Mouse (Mus musculus) embryonic facial prominence, embryonic 15.5 days (tissue): ENCODE results near the gene Jmjd7. TPM values are rescaled to one million over a fixed set of nuclear protein-coding genes. Genes with fewer than 3 reads are reported as not detected.
A peak's percentile ranks its signal among the peaks of the same experiment; 100 is the strongest.

ENCODE experiments used
- ATAC-seq: fragments of 200-750 bp; cut with Nextera tagmentation; 2 replicates; pipeline ENCODE4 v1.8.0; 2017; ENCODE audit warnings: low read depth, moderate TSS enrichment; ENCODE audit not compliant: insufficient number of reproducible peaks, low FRiP score, low TSS enrichment
- H3K27ac ChIP-seq: fragments of 300-500 bp; sonication (generic); replicated peaks from 2 replicates; pipeline ENCODE4 v1.5.1; 2015; ENCODE audit warnings: mild to moderate bottlenecking, inconsistent platforms
- H3K27me3 ChIP-seq: fragments of 300-500 bp; sonication (generic); 2 replicates; pipeline ENCODE4 v1.6.1; 2015; ENCODE audit warnings: inconsistent platforms
- H3K36me3 ChIP-seq: fragments of 300-500 bp; sonication (generic); 2 replicates; pipeline ENCODE4 v1.6.1; 2015; ENCODE audit warnings: mild to moderate bottlenecking, inconsistent platforms
- H3K4me1 ChIP-seq: fragments of 300-500 bp; sonication (generic); 2 replicates; pipeline ENCODE4 v1.6.1; 2015; ENCODE audit warnings: inconsistent platforms
- H3K4me2 ChIP-seq: fragments of 300-500 bp; sonication (generic); replicated peaks from 2 replicates; pipeline ENCODE4 v1.6.1; 2015; ENCODE audit warnings: mild to moderate bottlenecking, inconsistent platforms
- H3K4me3 ChIP-seq: fragments of 300-500 bp; sonication (generic); replicated peaks from 2 replicates; pipeline ENCODE4 v1.5.1; 2015; ENCODE audit warnings: mild to moderate bottlenecking, inconsistent platforms
- H3K9ac ChIP-seq: fragments of 300-500 bp; sonication (generic); 2 replicates; pipeline ENCODE4 v1.6.1; 2015; ENCODE audit warnings: inconsistent platforms
- H3K9me3 ChIP-seq: fragments of 300-500 bp; sonication (generic); replicated peaks from 2 replicates; pipeline ENCODE4 v1.6.1; 2016; ENCODE audit warnings: inconsistent platforms
- WGBS: fragments of 180-500 bp; shearing (Covaris S2); methylation state at CpG from one replicate; pipeline ENCODE4 v1.1.7; 2015; 5-methylcytosine and 5-hydroxymethylcytosine counted together
- polyA plus RNA-seq: library from polyadenylated mRNA; unstranded; fragments of >200 nt; fragmentation: Nextera tagmentation; extraction: Ambion mirVana; gene quantifications from 2 replicates; pipeline ENCODE4 v1.2.1, GENCODE M21; 2015

Jmjd7 gene
- polyA plus RNA-seq, 1 experiment from 2014 or later: 20.8 TPM

GRCm38 (mm10) chr2:120044101-120044603 lies 16.9 kb downstream of the Jmjd7 start:
- Histone ChIP-seq H3K4me3 (no peak overlapping the region), H3K27ac (peak overlapping the region; percentile 55; the same call in 1 of the 2 replicates), H3K4me1 (peaks cover 24% of the 10 kb centered on the region), H3K9ac (no peak overlapping the region), H3K9me3 (no peaks in the 10 kb centered on the region), H3K27me3 (no peaks in the 10 kb centered on the region), H3K4me2 (no peak overlapping the region), H3K36me3 (peaks cover 31% of the 10 kb centered on the region)
- peak; percentile 55 for ATAC-seq
- WGBS: 43% methylated on average over 4 of the region's 4 CpGs

DNA sequence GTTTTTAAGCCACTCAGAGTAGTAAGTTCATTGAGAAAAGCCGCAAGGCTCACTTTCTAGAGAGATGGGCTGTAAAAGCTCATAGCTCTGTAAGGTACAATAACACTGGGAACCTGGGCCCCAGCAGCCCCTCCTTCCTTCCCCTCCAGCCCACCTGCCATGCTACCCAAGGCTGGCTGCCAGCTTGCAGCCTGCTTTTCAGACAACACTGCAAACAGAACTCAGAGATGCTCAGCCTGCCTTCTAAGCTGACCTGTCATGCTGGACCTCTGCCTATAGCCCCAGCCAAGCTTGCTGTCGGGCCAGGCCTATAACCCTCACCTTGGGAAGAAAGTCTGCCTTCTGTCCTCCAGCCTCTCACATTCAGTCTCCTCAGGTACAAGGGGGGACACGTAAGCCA lies 17.4 kb downstream of the Jmjd7 start:
- no peaks in the 10 kb centered on the region for H3K27me3 ChIP-seq
- peak overlapping the region; percentile 55; the same call in 1 of the 2 replicates for H3K27ac ChIP-seq
- no peak overlapping the region for H3K4me3 ChIP-seq
- peaks cover 24% of the 10 kb centered on the region for H3K4me1 ChIP-seq
- ATAC-seq: no peak
- no peak overlapping the region for H3K9ac ChIP-seq
- H3K9me3 ChIP-seq: no peaks in the 10 kb centered on the region
- WGBS: 71% methylated on average over 3 of the region's 3 CpGs
- peaks cover 26% of the 10 kb centered on the region for H3K36me3 ChIP-seq
- H3K4me2 ChIP-seq: no peak overlapping the region

DNA sequence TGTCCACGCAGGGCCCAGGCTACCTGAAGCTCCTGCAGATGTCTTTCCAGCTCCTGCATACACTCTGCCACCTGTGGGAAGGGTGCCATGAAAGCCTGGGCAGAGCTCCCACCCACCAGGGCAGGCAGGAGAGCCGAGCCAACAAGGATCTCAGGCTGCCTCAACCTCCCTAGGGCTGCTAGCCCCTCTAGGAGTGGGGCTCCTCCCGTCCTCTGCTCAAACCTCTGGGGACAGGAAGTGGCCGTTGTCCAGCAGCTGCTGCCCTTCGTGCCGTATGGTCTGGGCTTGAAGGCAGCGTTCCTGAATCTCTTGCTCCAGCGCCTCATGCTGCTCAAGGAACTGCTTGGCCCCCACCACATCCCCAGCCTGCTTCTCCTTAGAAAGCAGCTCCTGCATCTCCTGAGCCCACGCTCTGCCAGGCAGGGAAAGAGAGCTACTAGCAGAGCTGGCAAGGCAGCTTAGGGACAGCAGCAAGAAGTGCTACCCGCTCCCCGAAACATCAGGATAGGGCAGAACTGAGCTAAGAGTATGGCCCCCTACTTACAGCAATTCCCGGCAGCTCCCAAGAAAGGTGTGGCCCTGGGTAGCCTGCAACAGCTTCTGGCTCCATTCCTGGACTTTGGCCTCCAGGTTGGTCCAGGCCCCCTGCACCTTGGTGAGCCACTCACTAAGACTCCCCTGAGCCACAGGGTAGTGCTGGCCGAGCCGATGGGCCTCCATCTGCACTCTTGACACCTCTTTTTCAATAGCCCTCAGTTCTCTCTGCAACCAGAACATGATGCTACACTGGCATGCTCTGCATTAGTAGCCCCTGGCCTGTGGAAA lies 19.4 kb downstream of the Jmjd7 start:
- Histone ChIP-seq H3K27ac (no peak overlapping the region), H3K4me2 (no peak overlapping the region), H3K9me3 (no peaks in the 10 kb centered on the region), H3K27me3 (no peaks in the 10 kb centered on the region), H3K4me3 (no peak overlapping the region), H3K36me3 (peaks cover 7% of the 10 kb centered on the region), H3K4me1 (peaks cover 24% of the 10 kb centered on the region), H3K9ac (no peak overlapping the region)
- ATAC-seq: no peak
- WGBS: 56% methylated on average over 14 of the region's 14 CpGs

DNA sequence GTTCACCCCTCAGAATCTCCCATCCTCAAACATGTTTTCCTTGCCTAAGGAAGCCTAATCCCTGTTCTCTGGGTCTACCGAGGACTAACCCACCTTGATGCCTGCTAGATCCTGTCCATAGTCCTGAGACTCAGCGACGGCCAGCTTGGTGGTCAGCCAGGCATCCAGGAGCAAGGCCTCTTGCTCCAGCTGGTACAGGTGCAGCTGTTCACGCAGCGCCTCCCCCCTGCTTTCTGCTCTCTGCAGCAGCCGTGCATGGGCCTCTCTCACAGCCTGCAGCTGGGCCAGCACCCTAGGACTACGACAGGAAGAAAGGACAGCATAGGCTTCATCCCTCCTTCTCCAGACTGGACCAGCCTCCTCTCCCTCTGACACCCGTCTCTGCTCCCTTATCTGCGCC lies 20.9 kb downstream of the Jmjd7 start:
- 74% methylated on average over 9 of the region's 9 CpGs for WGBS
- Histone ChIP-seq H3K4me3 (no peak overlapping the region), H3K27ac (no peak overlapping the region), H3K4me2 (no peak overlapping the region), H3K9me3 (no peaks in the 10 kb centered on the region), H3K9ac (no peak overlapping the region), H3K36me3 (no peaks in the 10 kb centered on the region), H3K27me3 (no peaks in the 10 kb centered on the region), H3K4me1 (peaks cover 24% of the 10 kb centered on the region)
- ATAC-seq: no peak

GRCm38 (mm10) chr2:120049632-120050274 lies 22.5 kb downstream of the Jmjd7 start:
- Histone ChIP-seq H3K9ac (no peak overlapping the region), H3K27ac (no peak overlapping the region), H3K4me1 (peaks cover 16% of the 10 kb centered on the region), H3K4me3 (no peak overlapping the region), H3K9me3 (no peaks in the 10 kb centered on the region), H3K27me3 (no peaks in the 10 kb centered on the region), H3K4me2 (no peak overlapping the region), H3K36me3 (no peaks in the 10 kb centered on the region)
- ATAC-seq: no peak
- WGBS: 55% methylated on average over 10 of the region's 10 CpGs

DNA sequence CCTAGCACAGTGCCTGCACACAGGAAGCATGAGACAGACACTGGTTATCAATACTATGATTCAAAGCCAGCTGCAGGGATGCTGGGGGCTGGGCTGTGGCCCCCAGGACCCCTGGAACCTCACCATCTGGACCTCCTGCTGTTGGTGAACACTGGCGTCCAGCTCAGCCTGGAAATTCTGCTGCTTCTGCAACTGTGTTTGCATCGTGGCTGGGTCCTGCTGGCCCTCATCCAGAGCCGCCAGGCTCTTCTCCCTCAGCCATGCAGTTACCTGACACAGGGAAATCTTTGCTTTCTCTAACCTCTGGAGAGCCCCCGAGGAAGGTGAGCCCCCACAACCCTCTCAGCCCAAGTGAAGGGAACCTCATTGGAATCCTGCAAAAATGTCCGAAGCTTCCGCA lies 24.1 kb downstream of the Jmjd7 start:
- 52% methylated on average over 6 of the region's 6 CpGs for WGBS
- Histone ChIP-seq H3K4me3 (no peak overlapping the region), H3K36me3 (no peaks in the 10 kb centered on the region), H3K9me3 (no peaks in the 10 kb centered on the region), H3K27ac (no peak overlapping the region), H3K4me1 (peaks cover 5% of the 10 kb centered on the region), H3K9ac (no peak overlapping the region), H3K27me3 (no peaks in the 10 kb centered on the region), H3K4me2 (no peak overlapping the region)
- no peak for ATAC-seq

- Histone ChIP-seq H3K4me3 (no peak overlapping the region), H3K27me3 (no peaks in the 10 kb centered on the region), H3K9me3 (no peaks in the 10 kb centered on the region), H3K36me3 (no peaks in the 10 kb centered on the region), H3K9ac (no peak overlapping the region), H3K4me1 (peaks cover 6% of the 10 kb centered on the region), H3K4me2 (no peak overlapping the region), H3K27ac (no peak overlapping the region)
- 90% methylated on average over 12 of the region's 12 CpGs for WGBS
- no peak for ATAC-seq
Measured at GRCm38 (mm10) chr2:120054771-120055552, 27.7 kb downstream of the Jmjd7 start.

DNA sequence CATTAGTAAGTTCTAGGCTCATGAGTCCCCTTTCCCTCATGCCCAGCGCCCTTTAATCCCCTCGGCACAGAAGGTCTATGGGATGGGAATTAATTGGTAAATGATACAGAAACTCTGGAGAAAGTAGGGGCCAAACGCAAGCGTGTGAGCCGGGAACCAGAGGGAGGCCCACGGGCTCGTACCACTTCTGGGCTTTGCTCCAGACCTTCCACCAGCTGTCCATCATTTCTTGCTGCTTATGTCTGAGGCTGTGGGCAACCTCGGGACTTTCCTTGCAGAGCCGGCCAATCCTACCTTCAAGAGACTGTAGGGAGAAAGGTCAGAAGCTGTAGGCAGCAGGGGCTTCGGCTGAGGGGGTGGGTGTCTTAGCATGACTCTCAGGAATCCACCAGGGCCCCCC lies 28.6 kb downstream of the Jmjd7 start:
- Histone ChIP-seq H3K4me2 (no peak overlapping the region), H3K4me3 (no peak overlapping the region), H3K4me1 (peaks cover 15% of the 10 kb centered on the region), H3K27ac (no peak overlapping the region), H3K36me3 (no peaks in the 10 kb centered on the region), H3K27me3 (no peaks in the 10 kb centered on the region), H3K9me3 (no peaks in the 10 kb centered on the region), H3K9ac (no peak overlapping the region)
- no peak for ATAC-seq
- 77% methylated on average over 10 of the region's 10 CpGs for WGBS

- H3K4me3 ChIP-seq: no peak overlapping the region
- H3K4me1 ChIP-seq: peaks cover 30% of the 10 kb centered on the region
- no peaks in the 10 kb centered on the region for H3K27me3 ChIP-seq
- H3K27ac ChIP-seq: no peak overlapping the region
- H3K4me2 ChIP-seq: no peak overlapping the region
- WGBS: 76% methylated on average over 4 of the region's 4 CpGs
- H3K9me3 ChIP-seq: no peaks in the 10 kb centered on the region
- H3K36me3 ChIP-seq: no peaks in the 10 kb centered on the region
- H3K9ac ChIP-seq: no peak overlapping the region
- ATAC-seq: no peak
Measured at GRCm38 (mm10) chr2:120058818-120059217, 31.5 kb downstream of the Jmjd7 start.

DNA sequence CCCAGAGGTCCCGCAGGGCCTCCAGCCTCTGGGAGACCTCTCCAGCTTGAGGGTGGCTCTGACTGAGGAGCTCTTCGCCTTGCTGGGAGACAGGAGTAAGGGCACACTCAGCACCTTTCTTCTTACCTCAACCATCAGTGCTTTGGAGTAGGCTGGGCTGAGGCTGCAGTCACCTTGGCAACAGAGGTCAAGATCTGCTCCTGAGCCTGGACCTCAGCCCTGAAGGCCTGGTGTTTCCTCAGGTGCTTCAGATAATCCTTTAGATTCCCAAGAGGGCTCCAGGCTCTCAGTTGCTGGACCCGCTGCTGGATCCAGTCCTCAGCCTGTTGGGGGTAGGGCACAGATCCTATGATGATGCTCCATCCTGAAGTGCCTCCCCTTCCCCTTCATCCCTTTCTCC lies 32.2 kb downstream of the Jmjd7 start:
- Histone ChIP-seq H3K9ac (no peak overlapping the region), H3K9me3 (no peaks in the 10 kb centered on the region), H3K4me2 (no peak overlapping the region), H3K4me3 (no peak overlapping the region), H3K36me3 (no peaks in the 10 kb centered on the region), H3K27me3 (no peaks in the 10 kb centered on the region), H3K4me1 (peaks cover 31% of the 10 kb centered on the region), H3K27ac (no peak overlapping the region; the same call in 1 of the 2 replicates)
- no peak for ATAC-seq
- 78% methylated on average over 3 of the region's 3 CpGs for WGBS

DNA sequence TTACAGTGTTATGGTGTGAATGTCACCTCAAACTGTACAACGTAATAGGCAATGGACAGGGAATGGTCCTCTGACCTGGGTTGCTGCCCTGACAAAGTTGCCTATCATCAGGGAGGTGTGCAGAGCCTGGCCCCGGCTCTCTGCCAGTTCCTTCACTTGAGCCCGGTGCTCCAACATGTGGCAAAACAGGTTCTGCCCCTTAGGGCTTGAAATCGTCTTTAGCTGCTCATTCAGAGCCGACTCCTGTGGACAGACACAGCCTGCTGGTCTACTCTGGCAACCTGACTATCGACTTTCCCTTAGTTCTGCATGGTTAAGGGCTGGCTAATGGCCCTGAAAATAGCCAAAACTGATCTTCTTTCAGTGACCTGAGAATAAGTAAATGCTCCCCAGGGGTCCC lies 32.9 kb downstream of the Jmjd7 start:
- Histone ChIP-seq H3K4me3 (no peak overlapping the region), H3K9ac (no peak overlapping the region), H3K27me3 (no peaks in the 10 kb centered on the region), H3K9me3 (no peaks in the 10 kb centered on the region), H3K4me2 (no peak overlapping the region), H3K36me3 (no peaks in the 10 kb centered on the region), H3K4me1 (peaks cover 31% of the 10 kb centered on the region), H3K27ac (peak overlapping the region; percentile 73)
- 27% methylated on average over 6 of the region's 6 CpGs for WGBS
- ATAC-seq: no peak
